Comparison of ENCODE assay signal across 18 mouse cellular contexts in genomic region chr9:34975245-34975644, GRCm38 (mm10).
DNase-seq lines count a peak whose midpoint lies in the region; ATAC-seq lines count a peak whose summit lies in the region.
"Had no signal": no experiment of that assay in that cellular context is flagged by ENCODE, and none has a peak within 500 bp of the region (broad histone marks: within the 10 kb centered on the region; RNA-seq: fewer than 3 reads in every experiment).

No protein-coding gene starts in this region.

- H3K4me3 ChIP-seq in heart, embryonic 12.5 days = no peak overlapping the region
- H3K4me3 ChIP-seq in forebrain, embryonic 14.5 days (ENCODE audit: low read depth, low read length) = no peak overlapping the region
- H3K4me3 ChIP-seq: embryonic facial prominence, embryonic 15.5 days; heart, adult 2 months; heart, embryonic 13.5 days; hindbrain, embryonic 13.5 days had no signal

- H3K4me2 ChIP-seq in heart, embryonic 12.5 days = no peak overlapping the region
- no peak overlapping the region for H3K4me2 ChIP-seq in forebrain, embryonic 14.5 days (ENCODE audit: low read length)
- H3K4me2 ChIP-seq: embryonic facial prominence, embryonic 15.5 days; heart, embryonic 13.5 days; hindbrain, embryonic 13.5 days had no signal

- H3K4me1 ChIP-seq in heart, embryonic 12.5 days (replicated peaks) = no peaks in the 10 kb centered on the region
- no peaks in the 10 kb centered on the region for H3K4me1 ChIP-seq in forebrain, embryonic 14.5 days (ENCODE audit: control insufficient read depth, insufficient read depth, low read length)
- H3K4me1 ChIP-seq: embryonic facial prominence, embryonic 15.5 days; heart, embryonic 13.5 days; hindbrain, embryonic 13.5 days had no signal

- no peak for DNase-seq in heart, postnatal 36 days
- DNase-seq in cerebellum, adult 18-20 months = peak; percentile 68 to 71
- peak; percentile 79 for DNase-seq in cerebellum, adult 9-10 months
- DNase-seq in forebrain, embryonic 14.5 days (ENCODE audit: low spot score) = no peak
- no peak for DNase-seq in neural tube, embryonic 10.5 days (ENCODE audit: extremely low spot score, low spot score)
- no peak for DNase-seq in left cerebral cortex, postnatal 4 days
- DNase-seq: adrenal gland, adult 2 months; adrenal gland, postnatal 25 days; gastrocnemius, postnatal 10 days; heart, adult 2 months; kidney, adult 11 months; kidney, adult 9 months had no signal

- H3K27ac ChIP-seq in heart, embryonic 12.5 days (ENCODE audit: poor library complexity, severe bottlenecking) = no peak overlapping the region
- no peak overlapping the region for H3K27ac ChIP-seq in forebrain, embryonic 14.5 days (ENCODE audit: low read depth, low read length)
- H3K27ac ChIP-seq: embryonic facial prominence, embryonic 15.5 days; heart, adult 2 months; heart, embryonic 13.5 days; hindbrain, embryonic 13.5 days; hindbrain, postnatal 0 days had no signal

- no peak overlapping the region for H3K9ac ChIP-seq in heart, embryonic 12.5 days
- no peak overlapping the region for H3K9ac ChIP-seq in forebrain, embryonic 14.5 days (ENCODE audit: low read length)
- H3K9ac ChIP-seq: embryonic facial prominence, embryonic 15.5 days; heart, embryonic 13.5 days; hindbrain, embryonic 13.5 days had no signal

- H3K36me3 ChIP-seq in heart, embryonic 12.5 days = no peaks in the 10 kb centered on the region
- H3K36me3 ChIP-seq in forebrain, embryonic 14.5 days (ENCODE audit: control insufficient read depth, insufficient read depth, low read length) = no peaks in the 10 kb centered on the region
- H3K36me3 ChIP-seq: embryonic facial prominence, embryonic 15.5 days; heart, embryonic 13.5 days; hindbrain, embryonic 13.5 days had no signal

- ATAC-seq in heart, embryonic 12.5 days (ENCODE audit: insufficient number of reproducible peaks, low FRiP score) = peak; percentile 36; the same call in 1 of the 2 replicates
- no peak for ATAC-seq in forebrain, embryonic 14.5 days
- ATAC-seq: forebrain, embryonic 16.5 days; hindbrain, postnatal 0 days had no signal

- intact Hi-C loops in heart, postnatal 36 days (cut with DNase I) = no loop called here
- intact Hi-C loops in left cerebral cortex, postnatal 4 days (cut with DNase I) = no loop called here

- peaks cover 6% of the 10 kb centered on the region; the same call in 1 of the 2 replicates for H3K9me3 ChIP-seq in heart, embryonic 12.5 days (replicated peaks)
- H3K9me3 ChIP-seq in forebrain, embryonic 14.5 days (replicated peaks; ENCODE audit: control insufficient read depth, low read length) = no peaks in the 10 kb centered on the region
- H3K9me3 ChIP-seq: embryonic facial prominence, embryonic 15.5 days; heart, embryonic 13.5 days; hindbrain, embryonic 13.5 days had no signal

- H3K27me3 ChIP-seq in heart, embryonic 12.5 days (replicated peaks) = no peaks in the 10 kb centered on the region
- no peaks in the 10 kb centered on the region for H3K27me3 ChIP-seq in forebrain, embryonic 14.5 days (replicated peaks; ENCODE audit: control insufficient read depth, insufficient read depth, low read length)
- H3K27me3 ChIP-seq: embryonic facial prominence, embryonic 15.5 days had no signal

- 84% methylated on average over 6 of the region's 6 CpGs for WGBS in heart, embryonic 12.5 days
- WGBS in forebrain, embryonic 14.5 days = 95% methylated on average over 6 of the region's 6 CpGs

Comparison
In these comparisons a context has a peak if more than half of its experiments do, and no peak if none do; other contexts are left out.
1. DNase-seq: peak in cerebellum, adult 18-20 months (2 of 2) and cerebellum, adult 9-10 months (single experiment); none in heart, postnatal 36 days (0 of 2), forebrain, embryonic 14.5 days (single experiment), neural tube, embryonic 10.5 days (single experiment) and left cerebral cortex, postnatal 4 days (single experiment).